Mouse (Mus musculus) embryo, embryonic 10 days (tissue): ENCODE measurements around the gene Nipbl.
"Not testable (repeated sequence)": the region's sequence is repeated elsewhere in the genome, so short reads cannot be mapped to it uniquely, and the experiment has no call there.

Source experiments
- DNase-seq: peaks from one replicate; pipeline ENCODE4 v3.0.0-alpha.2; 2015; ENCODE audit warnings: low spot score

Gene Nipbl

GRCm38 (mm10) chr15:8291251-8291650 lies 153.0 kb downstream of the Nipbl start:
- no peak for DNase-seq

- DNase-seq = no peak
These were observed 162.1 kb downstream of the Nipbl start for GRCm38 (mm10) chr15:8282155-8282554.

GRCm38 (mm10) chr15:8281701-8282100 lies 162.6 kb downstream of the Nipbl start:
- no peak for DNase-seq

- no peak for DNase-seq
These were observed 164.2 kb downstream of the Nipbl start for GRCm38 (mm10) chr15:8279929-8280610.

GRCm38 (mm10) chr15:8279320-8279779 lies 164.9 kb downstream of the Nipbl start:
- DNase-seq = peak; percentile 19

- not testable (repeated sequence) for DNase-seq
These were observed 166.3 kb downstream of the Nipbl start for GRCm38 (mm10) chr15:8277916-8278315.

GRCm38 (mm10) chr15:8271952-8272351 lies 172.3 kb downstream of the Nipbl start:
- no peak for DNase-seq

- DNase-seq = no peak
These were observed 176.0 kb downstream of the Nipbl start for GRCm38 (mm10) chr15:8268231-8268630.

GRCm38 (mm10) chr15:8267211-8267610 lies 177.1 kb downstream of the Nipbl start:
- DNase-seq = no peak

GRCm38 (mm10) chr15:8265946-8266345 lies 178.3 kb downstream of the Nipbl start:
- DNase-seq = no peak
